Mouse (Mus musculus): Measurements from ENCODE around the gene Ppfia2. TPM values are rescaled to one million over a fixed set of nuclear protein-coding genes. Genes with fewer than 3 reads are reported as not detected.

Ppfia2 gene
- total and polyA plus RNA-seq, 3 experiments, result 0.22 TPM; not detected in 2

GRCm38 (mm10) chr10:106914275-106914674, 444.1 kb downstream of the Ppfia2 start:
- no peak for ATAC-seq (ENCODE audit: extremely low read depth, insufficient number of reproducible peaks, low FRiP score, poor library complexity, severe bottlenecking)
- Histone ChIP-seq H3K27me3 (ENCODE audit: insufficient read depth, low read length) (no peaks in the 10 kb centered on the region), H3K9me3 (replicated peaks) (peaks cover 5% of the 10 kb centered on the region; the same call in 1 of the 2 replicates), H3K4me3 (ENCODE audit: low read depth, low read length) (no peak overlapping the region), H3K4me1 (ENCODE audit: insufficient read depth, low read depth, low read length) (no peaks in the 10 kb centered on the region), H3K36me3 (replicated peaks) (no peaks in the 10 kb centered on the region)
- no peak for TF ChIP-seq GATA1 (IDR thresholded peaks at IDR 0.05; ENCODE audit: borderline replicate concordance, low read length)
- no peak for TF ChIP-seq POLR2AphosphoS5 (IDR thresholded peaks at IDR 0.05; ENCODE audit: insufficient replicate concordance, low read depth, low read length)
- no peak for TF ChIP-seq TAL1 (conservative IDR thresholded peaks at IDR 0.05; ENCODE audit: low read depth, low read length)
- TF ChIP-seq GATA2 (IDR thresholded peaks at IDR 0.05; ENCODE audit: borderline replicate concordance, low read depth, low read length), result no peak
- TF ChIP-seq CTCF (IDR thresholded peaks at IDR 0.05; ENCODE audit: low read depth, low read length), result no peak
- DNase-seq (ENCODE audit: low spot score), result no peak

DNA sequence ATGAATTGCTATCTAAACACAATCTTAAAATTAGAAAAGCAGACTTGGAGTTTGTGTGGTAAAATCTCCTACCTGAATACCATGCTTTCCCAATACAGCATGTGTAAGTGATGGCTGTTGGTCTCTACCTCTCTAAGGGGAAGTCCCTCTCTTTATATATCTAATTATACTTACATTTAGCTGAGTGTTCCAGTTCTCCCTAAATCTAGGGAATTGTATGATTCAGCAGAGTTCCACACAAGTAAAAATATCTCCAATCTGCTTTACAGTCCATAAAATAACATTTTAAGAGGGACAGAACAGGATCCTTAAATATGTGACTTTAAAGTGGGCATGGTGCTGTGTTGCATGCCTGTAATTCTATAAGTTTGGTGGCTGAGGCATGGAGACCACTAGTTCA, 444.7 kb downstream of the Ppfia2 start:
- ATAC-seq (ENCODE audit: extremely low read depth, insufficient number of reproducible peaks, low FRiP score, poor library complexity, severe bottlenecking) (no peak), DNase-seq (ENCODE audit: low spot score) (no peak)
- H3K4me1 ChIP-seq (ENCODE audit: insufficient read depth, low read depth, low read length), result no peaks in the 10 kb centered on the region
- H3K9me3 ChIP-seq (replicated peaks), result peaks cover 5% of the 10 kb centered on the region; the same call in 1 of the 2 replicates
- TF ChIP-seq TAL1 (conservative IDR thresholded peaks at IDR 0.05; ENCODE audit: low read depth, low read length) (no peak), POLR2AphosphoS5 (IDR thresholded peaks at IDR 0.05; ENCODE audit: insufficient replicate concordance, low read depth, low read length) (no peak), CTCF (IDR thresholded peaks at IDR 0.05; ENCODE audit: low read depth, low read length) (no peak), GATA2 (IDR thresholded peaks at IDR 0.05; ENCODE audit: borderline replicate concordance, low read depth, low read length) (no peak), GATA1 (IDR thresholded peaks at IDR 0.05; ENCODE audit: borderline replicate concordance, low read length) (no peak)
- no peaks in the 10 kb centered on the region for H3K36me3 ChIP-seq (replicated peaks)
- no peak overlapping the region for H3K4me3 ChIP-seq (ENCODE audit: low read depth, low read length)
- no peaks in the 10 kb centered on the region for H3K27me3 ChIP-seq (ENCODE audit: insufficient read depth, low read length)

DNA sequence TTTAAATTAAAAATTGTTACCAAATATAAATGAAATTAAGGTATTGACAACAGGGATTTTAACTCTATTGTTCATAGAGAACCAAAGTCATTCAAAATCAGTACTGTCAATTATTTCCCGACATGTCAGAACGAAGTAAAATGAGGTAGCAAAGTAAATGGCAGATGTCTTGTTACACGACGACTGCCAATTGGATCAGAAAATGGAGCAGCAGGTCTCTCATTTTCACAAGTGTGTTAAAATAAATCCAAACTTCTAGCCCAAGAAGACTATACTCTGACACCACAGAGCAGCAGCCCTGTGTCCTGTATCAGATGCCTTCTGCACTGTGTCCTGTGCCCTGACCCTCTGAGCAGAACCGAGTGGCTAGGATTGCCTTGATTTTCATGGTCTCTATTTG, 454.2 kb downstream of the Ppfia2 start:
- no peaks in the 10 kb centered on the region for H3K27me3 ChIP-seq (ENCODE audit: insufficient read depth, low read length)
- peaks cover 14% of the 10 kb centered on the region for H3K9me3 ChIP-seq (replicated peaks)
- TF ChIP-seq TAL1 (conservative IDR thresholded peaks at IDR 0.05; ENCODE audit: low read depth, low read length) (no peak), GATA2 (IDR thresholded peaks at IDR 0.05; ENCODE audit: borderline replicate concordance, low read depth, low read length) (no peak), POLR2AphosphoS5 (IDR thresholded peaks at IDR 0.05; ENCODE audit: insufficient replicate concordance, low read depth, low read length) (no peak), CTCF (IDR thresholded peaks at IDR 0.05; ENCODE audit: low read depth, low read length) (no peak), GATA1 (IDR thresholded peaks at IDR 0.05; ENCODE audit: borderline replicate concordance, low read length) (no peak)
- DNase-seq (ENCODE audit: low spot score) (no peak), ATAC-seq (ENCODE audit: extremely low read depth, insufficient number of reproducible peaks, low FRiP score, poor library complexity, severe bottlenecking) (no peak)
- no peaks in the 10 kb centered on the region for H3K36me3 ChIP-seq (replicated peaks)
- H3K4me3 ChIP-seq (ENCODE audit: low read depth, low read length), result no peak overlapping the region
- no peaks in the 10 kb centered on the region for H3K4me1 ChIP-seq (ENCODE audit: insufficient read depth, low read depth, low read length)

DNA sequence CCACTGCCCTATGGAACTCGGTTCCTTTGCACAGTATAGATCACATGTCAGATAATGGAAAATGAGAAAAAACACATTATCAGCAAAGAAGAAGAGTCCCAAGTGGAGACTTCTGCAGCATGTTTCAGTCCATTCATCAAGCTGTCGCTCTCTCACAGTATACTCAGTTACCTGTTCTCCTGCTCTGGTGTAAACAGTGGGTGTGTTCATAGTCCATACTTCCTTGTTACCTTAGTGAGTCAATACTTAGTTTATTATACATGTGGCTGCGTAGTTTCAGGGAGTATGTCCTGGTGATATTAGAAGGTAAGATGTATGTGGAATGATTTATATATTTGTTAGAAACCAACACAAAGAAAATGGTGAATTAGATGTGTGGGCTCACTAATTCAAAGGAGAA, 454.7 kb downstream of the Ppfia2 start:
- no peak for TF ChIP-seq GATA1 (IDR thresholded peaks at IDR 0.05; ENCODE audit: borderline replicate concordance, low read length)
- ATAC-seq (ENCODE audit: extremely low read depth, insufficient number of reproducible peaks, low FRiP score, poor library complexity, severe bottlenecking) (no peak), DNase-seq (ENCODE audit: low spot score) (no peak)
- H3K9me3 ChIP-seq (replicated peaks), result peaks cover 14% of the 10 kb centered on the region
- H3K4me1 ChIP-seq (ENCODE audit: insufficient read depth, low read depth, low read length), result no peaks in the 10 kb centered on the region
- H3K4me3 ChIP-seq (ENCODE audit: low read depth, low read length), result no peak overlapping the region
- H3K36me3 ChIP-seq (replicated peaks), result no peaks in the 10 kb centered on the region
- H3K27me3 ChIP-seq (ENCODE audit: insufficient read depth, low read length), result no peaks in the 10 kb centered on the region

GRCm38 (mm10) chr10:106928576-106929332, 458.6 kb downstream of the Ppfia2 start:
- DNase-seq (ENCODE audit: low spot score) (no peak), ATAC-seq (ENCODE audit: extremely low read depth, insufficient number of reproducible peaks, low FRiP score, poor library complexity, severe bottlenecking) (no peak)
- H3K4me1 ChIP-seq (ENCODE audit: insufficient read depth, low read depth, low read length), result no peaks in the 10 kb centered on the region
- no peaks in the 10 kb centered on the region for H3K27me3 ChIP-seq (ENCODE audit: insufficient read depth, low read length)
- no peaks in the 10 kb centered on the region for H3K36me3 ChIP-seq (replicated peaks)
- H3K4me3 ChIP-seq (ENCODE audit: low read depth, low read length), result no peak overlapping the region
- TF ChIP-seq GATA1 (IDR thresholded peaks at IDR 0.05; ENCODE audit: borderline replicate concordance, low read length) (no peak), GATA2 (IDR thresholded peaks at IDR 0.05; ENCODE audit: borderline replicate concordance, low read depth, low read length) (no peak), POLR2AphosphoS5 (IDR thresholded peaks at IDR 0.05; ENCODE audit: insufficient replicate concordance, low read depth, low read length) (no peak), TAL1 (conservative IDR thresholded peaks at IDR 0.05; ENCODE audit: low read depth, low read length) (no peak), CTCF (IDR thresholded peaks at IDR 0.05; ENCODE audit: low read depth, low read length) (no peak)
- H3K9me3 ChIP-seq (replicated peaks), result peaks cover 17% of the 10 kb centered on the region

DNA sequence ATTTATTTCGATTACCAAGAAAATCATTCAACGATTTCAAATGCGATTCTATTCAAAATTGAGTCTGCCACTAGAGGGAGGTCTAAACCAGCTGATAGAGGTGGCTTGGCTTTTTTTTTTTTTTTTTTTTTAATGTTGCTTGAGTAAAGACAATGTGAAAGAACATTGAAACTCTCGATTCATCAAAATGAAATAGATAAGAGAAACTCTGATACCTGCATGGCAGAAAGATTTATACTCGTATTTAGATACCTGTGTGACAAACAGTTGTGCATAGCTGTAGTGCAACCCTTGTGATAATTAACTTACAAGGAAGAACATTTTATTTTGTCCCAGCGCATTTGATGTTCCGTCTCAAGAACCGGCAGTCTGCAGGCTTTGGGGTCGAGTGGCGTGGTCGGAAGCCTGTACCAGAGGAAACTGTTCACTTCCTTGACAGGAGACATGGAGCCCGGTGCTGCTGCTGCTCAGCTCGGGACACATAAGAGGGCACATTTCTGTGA, 462.5 kb downstream of the Ppfia2 start:
- TF ChIP-seq CTCF (IDR thresholded peaks at IDR 0.05; ENCODE audit: low read depth, low read length), result no peak
- TF ChIP-seq POLR2AphosphoS5 (IDR thresholded peaks at IDR 0.05; ENCODE audit: insufficient replicate concordance, low read depth, low read length), result no peak
- no peak for TF ChIP-seq TAL1 (conservative IDR thresholded peaks at IDR 0.05; ENCODE audit: low read depth, low read length)
- TF ChIP-seq GATA1 (IDR thresholded peaks at IDR 0.05; ENCODE audit: borderline replicate concordance, low read length), result no peak
- TF ChIP-seq GATA2 (IDR thresholded peaks at IDR 0.05; ENCODE audit: borderline replicate concordance, low read depth, low read length), result no peak
- peaks cover 8% of the 10 kb centered on the region; the same call in 1 of the 2 replicates for H3K9me3 ChIP-seq (replicated peaks)
- no peaks in the 10 kb centered on the region for H3K27me3 ChIP-seq (ENCODE audit: insufficient read depth, low read length)
- no peaks in the 10 kb centered on the region for H3K36me3 ChIP-seq (replicated peaks)
- H3K4me3 ChIP-seq (ENCODE audit: low read depth, low read length), result no peak overlapping the region
- no peak for DNase-seq (ENCODE audit: low spot score)
- no peak for ATAC-seq (ENCODE audit: extremely low read depth, insufficient number of reproducible peaks, low FRiP score, poor library complexity, severe bottlenecking)
- H3K4me1 ChIP-seq (ENCODE audit: insufficient read depth, low read depth, low read length), result no peaks in the 10 kb centered on the region
